Mouse (Mus musculus) inflammation-experienced regulatory T-cells, adult 6 months (primary cell): Measurements from ENCODE around the gene Stab2. TPM values are rescaled to one million over a fixed set of nuclear protein-coding genes. Genes with fewer than 3 reads are reported as not detected.

Experiments
- ATAC-seq: one replicate; pipeline ENCODE4 v1.8.0; 2017
- polyA plus RNA-seq, 3 experiments: library from polyadenylated mRNA; unstranded; fragments of 100-300 nt; shearing (Covaris generic); gene quantifications; one replicate each; pipeline ENCODE4 v1.2.1; 2017

Gene Stab2
- polyA plus RNA-seq, 3 experiments from 2014 or later, result 0.13 TPM; not detected in 2

DNA sequence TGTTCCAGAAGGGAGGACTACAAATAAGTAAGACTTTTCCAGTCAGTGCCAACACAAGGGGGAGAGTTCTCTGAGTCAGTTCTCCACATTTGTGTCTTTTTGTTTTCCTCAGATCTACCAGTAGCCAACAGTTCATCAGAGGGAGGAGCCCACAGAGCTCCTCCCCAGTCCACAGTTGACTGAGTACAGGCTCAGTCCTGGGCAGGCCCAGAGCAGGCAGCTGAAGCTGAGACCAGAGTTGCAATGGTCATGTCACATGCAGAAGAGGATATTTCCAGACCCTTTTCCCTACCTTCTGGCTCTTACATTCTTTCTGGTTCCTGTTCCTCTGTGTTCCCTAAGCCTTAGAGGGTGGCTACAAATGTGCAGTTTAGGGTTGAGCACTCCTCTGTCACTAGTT is 118.4 kb downstream of the Stab2 start:
- no peak for ATAC-seq

DNA sequence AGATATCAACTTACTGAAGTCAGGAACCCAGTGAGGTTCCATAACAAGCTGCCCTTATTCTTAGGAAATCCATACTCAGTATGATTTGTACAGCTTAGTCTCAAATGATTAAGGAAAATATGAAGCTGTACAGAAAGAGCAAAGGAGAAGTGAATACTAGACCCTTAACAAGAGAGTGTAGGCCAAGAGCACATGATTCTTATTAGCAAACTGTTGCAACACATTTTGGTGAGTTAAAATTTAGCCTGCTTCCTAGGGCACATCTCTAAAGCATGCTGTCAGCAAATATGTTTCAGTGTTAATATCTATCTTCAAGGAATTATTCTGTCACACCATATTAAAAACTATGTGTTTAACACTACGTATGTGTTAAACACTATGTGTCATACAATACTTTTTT is 121.4 kb downstream of the Stab2 start:
- ATAC-seq, result no peak

DNA sequence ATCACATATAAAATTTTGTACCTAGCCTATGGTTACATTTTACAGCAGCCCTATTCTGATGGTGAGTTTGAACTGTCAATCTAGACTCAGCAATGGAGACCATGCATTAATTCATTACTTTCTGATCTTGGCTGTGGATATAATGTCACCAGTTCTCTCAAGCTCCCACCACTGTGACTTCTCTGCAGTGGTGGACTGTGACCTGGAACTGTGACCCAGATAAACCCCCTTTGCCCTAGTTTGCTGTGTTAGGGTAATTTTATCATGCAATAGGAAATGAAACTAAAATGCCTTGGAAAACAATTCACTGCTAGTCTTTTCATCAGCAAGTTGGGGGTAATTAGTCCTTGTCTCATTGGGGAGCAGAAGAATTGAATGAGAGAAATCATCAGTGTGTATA is 126.4 kb downstream of the Stab2 start:
- ATAC-seq, result no peak

DNA sequence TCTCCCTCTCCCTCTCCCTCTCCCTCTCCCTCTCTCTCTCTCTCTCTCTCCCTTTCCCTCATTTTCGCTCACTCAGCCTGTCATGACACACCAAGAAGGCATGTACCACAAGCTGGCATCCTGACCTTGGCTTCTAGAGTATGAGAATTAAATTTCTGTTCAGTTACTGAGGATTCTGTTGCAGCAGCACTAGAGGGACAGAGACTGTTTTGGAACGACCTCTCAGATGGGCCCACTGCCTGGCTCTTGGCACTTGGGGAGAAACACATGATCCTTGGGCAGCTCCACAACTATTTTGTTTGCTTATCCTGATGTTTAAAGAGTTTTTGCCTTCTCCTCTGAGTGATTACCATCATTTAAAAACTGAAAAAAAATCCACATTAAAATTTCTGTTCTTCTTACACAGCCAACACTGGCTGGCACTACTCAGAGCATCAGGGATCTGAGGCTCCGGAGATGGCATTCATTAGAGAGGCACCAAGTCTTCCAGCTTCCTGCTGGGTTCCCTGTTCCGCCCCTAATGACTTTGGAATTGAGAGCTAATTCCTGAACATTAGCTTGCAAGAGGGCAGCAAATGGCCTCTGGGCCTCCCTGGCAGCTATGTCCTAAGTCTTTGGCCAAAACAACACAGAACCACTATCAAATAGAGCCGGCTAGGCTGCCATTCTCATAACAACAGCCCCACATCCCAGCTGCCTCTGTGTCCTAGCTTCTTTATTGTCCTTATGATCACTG is 127.6 kb downstream of the Stab2 start:
- ATAC-seq, result no peak

DNA sequence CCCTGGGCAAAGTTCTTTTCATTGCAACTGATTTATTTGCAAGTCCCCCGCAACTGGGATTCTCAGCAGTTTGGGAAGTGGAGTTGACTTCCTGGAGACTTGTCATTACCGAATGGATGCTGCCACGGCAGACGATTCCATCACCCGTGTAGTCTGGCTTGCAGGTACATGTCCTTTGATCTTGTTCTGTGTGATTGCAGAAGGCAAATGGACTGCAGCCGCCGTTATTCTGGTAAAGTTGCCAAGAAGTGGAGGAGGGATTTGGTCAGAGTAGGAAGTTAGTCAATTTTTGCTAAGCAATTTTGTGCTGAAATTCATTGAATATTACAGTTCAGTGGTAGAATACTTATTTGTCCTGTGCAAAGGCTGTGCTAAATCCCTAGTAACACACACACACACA is 129.1 kb downstream of the Stab2 start:
- no peak for ATAC-seq

DNA sequence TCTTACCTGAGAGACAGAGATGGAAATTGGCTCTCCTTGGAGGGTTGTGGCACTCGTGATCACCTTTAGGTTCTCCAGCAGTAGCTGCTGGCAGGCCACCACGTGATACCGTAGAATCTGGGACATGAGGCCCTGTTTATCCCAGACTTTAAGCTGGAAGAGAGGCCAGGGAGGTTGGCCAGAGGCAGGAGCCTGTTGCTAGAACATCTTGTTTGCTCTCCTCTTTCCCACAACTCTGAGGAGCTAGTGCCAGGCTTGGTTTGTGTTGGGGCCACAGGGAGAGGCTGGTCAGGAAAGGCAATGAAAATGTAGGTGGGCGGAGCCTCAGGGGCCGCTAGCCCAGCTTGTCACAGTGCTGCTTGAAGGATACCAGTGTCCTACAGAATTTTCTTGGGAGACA is 135.2 kb downstream of the Stab2 start:
- ATAC-seq, result no peak

DNA sequence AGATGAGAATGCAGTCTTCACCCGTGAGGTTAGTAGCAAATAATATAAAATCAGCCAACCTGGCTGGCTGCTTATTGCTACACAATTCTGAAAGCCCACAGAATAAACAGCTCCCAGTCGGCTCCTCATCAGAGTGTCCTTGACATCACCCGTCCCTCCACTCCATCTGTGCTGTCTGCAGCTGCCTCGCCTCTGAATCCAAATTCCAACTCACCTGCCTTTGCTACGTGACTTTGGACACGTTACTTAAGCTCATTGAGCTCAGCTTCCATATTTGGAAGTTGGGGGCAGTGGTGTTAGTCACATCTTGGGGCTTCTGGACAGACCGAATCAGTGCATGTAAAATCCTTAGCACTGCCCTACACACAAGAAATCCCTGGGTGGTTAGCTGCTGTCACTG is 135.7 kb downstream of the Stab2 start:
- no peak for ATAC-seq

DNA sequence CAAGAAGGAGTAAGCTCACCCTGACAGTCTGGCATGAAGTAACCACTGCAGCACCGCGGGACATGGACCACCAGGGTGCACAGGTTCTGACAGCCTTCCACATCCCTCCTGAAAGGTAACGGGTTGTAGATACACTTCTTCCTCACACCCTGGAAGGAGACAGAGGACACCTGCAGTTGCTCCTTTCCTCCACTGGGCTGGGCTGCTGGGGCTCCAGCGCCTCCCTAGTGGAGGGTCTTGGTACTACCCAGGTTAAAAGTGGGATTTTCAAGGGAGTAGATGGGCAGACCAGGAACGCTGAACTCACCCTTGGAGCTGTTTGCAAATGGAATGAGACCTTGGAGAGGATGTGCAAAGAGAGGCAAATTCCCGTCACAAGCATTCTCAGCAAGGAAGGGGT is 144.4 kb downstream of the Stab2 start:
- ATAC-seq, result no peak

DNA sequence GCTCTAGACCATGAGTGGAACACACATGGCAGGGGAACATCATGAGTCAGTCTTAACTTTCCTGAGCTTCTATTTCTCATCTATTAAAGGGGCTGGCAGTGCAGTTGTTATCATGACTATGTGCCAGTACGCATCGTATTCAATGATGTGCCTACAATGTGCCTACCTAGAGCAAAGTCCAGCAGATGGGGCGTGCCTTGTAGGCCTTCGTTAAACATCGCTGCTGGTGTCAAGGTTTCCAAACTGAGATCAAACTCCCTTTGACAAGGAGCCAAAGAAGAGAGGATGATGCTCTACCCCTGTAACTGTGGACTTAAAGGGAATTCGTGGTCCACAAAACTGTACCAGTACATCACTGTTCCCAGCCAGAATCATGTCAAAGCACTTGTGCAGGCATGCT is 145.3 kb downstream of the Stab2 start:
- ATAC-seq, result no peak

DNA sequence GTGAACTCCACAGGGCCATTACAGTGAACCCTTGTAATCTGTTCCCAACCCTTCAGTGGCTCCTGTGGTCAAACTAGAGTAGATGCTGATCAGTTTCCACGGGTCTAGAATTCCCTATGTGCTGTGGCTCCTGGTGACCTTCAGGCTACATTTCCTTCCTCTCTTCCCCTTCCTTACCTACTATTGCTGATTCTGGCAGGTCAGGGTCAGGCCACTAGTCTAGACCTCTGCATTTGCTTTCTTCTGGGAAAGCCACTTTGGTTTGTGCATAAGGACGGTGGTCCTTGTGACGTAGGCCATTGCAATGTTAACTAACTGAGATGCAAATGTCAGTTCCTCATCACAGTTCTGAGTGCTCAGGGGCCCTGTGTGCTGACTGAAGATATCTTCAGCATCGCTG is 147.4 kb downstream of the Stab2 start:
- ATAC-seq, result no peak

DNA sequence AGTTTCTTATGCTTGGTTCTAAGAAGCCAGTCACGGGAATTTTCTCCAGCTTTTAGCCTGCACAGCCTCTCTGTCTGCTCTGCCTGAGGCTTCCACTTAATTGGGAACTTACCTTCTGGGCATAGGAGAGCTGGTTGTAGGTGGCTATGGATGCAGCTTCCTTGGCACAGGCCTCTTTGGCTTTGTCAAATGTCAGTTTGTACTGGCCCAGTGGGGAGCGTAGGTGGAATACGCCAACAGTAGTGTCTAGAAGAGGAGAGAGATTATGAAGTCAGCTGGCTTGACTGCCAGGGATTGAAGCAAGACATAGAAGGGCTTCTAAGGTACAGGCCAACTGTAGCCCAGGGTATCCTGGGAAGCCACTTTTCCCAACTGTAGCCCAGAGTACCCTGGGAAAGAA is 154.4 kb downstream of the Stab2 start:
- no peak for ATAC-seq

DNA sequence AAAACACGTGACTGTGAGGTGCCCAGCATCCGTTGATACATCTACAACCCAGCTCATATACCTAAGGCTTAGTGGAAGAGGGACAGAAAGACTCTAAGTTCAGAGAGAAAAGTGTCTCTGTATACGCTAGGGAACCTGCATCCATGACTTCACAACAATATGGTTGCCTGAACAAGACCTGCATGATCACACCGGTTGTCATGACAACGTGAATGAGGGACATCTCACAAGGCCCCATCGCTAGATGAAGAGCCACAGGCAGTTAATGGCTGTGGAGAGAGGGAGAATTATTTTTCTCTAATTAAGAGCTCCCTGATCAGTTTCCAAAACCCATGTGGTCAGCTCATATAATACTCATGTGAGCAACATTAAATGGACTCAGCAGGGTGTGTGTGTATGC is 155.7 kb downstream of the Stab2 start:
- no peak for ATAC-seq

DNA sequence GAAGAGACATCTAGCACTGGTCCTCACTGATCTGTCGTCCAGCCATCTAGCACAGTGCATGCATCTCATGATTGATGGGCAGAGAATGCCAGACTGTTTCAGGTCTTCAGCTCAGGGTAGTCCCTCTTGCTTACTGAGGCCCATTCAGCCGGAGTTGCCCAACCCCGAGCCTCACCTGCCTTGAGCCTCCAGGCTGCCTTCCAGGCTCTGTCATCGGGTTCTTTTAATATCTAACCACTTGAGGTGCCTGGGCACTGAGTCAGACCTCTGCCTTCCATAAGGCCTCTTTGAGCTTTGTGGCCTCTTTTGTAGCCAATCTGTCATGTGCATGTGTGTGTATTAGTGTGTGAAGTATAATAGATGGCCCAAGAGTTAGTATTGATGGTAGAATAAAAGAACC is 158.3 kb downstream of the Stab2 start:
- ATAC-seq, result no peak

DNA sequence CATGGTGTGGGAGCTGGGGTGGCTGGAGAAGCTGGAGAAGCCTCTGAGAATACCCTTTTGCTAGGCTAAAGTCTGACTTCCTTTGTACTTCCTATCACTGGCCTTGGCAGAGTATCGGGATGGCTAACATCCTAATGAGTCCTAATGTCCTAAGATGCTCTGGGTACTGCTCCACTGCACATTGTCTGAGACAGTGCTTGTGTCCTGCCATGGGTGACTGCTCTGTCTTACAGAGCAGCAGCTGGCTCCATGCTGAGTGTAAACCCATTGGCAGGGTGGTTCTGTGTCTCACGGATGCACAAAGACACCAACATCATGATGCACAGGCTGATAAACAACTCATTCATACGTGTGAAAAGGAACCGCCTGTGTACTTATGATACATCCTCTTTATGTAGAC is 158.7 kb downstream of the Stab2 start:
- ATAC-seq, result no peak

DNA sequence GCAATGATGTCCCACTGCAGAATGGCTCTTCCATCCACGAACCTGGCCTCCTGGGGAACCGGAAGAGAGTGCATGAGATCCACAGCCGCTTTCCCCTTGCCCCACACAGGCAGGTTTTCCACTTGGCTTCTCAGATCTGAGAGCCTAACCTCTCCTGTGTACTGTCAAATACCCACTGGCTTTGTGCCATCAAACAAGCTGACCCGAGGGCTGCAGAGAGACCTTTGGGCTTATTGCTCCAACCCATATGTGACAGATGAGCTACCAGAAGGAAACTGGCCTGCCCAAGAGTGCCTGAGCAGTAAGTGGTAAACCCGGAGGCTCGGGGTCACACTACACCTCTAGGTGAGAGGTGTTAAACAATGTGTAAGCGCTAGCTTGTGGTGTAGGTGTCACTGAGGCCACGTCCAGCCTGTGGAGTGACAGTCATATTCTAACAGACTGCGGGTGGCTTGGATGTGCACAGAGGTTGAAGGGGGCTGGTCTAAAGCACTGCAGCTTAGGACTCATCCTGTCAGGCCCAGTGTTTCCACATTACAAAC is 160.8 kb downstream of the Stab2 start:
- ATAC-seq, result no peak

DNA sequence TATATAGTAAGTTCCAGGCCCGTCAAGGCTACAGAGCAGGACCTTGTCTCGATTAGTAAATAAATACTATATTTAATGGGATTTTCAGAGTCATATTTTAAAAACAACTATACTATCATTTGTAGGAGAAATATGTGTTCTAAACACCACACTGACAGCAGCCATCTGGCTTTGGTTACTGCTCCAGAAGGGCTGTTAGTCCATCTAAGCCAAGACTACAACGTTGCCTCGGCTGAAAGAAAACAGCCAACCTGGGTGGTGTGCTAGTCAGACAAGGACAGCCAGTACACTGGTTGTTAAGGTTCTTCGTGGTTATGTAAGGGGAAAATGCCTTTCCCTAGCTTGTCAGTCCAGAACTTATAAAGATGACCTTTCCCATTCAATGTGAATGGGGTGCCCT is 165.2 kb downstream of the Stab2 start:
- no peak for ATAC-seq

DNA sequence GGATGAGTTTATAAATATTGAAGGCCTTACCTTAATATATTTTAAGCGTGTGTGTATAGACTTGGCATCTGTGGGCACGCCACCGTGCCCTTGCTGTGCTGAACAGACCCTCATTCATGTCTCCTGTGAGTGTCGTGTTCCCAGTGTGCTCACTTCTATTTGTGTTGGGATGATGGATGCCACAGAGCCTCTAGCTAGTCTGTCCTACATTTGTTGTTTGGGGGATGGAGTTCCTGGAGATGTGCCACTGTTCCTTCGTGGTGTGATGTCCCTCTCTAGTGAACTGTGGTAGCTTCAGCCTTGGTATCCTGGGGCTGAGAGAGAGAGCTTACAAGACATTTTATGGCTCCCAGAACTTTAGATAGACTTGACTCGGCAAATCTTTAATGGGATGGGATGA is 169.0 kb downstream of the Stab2 start:
- ATAC-seq, result no peak

DNA sequence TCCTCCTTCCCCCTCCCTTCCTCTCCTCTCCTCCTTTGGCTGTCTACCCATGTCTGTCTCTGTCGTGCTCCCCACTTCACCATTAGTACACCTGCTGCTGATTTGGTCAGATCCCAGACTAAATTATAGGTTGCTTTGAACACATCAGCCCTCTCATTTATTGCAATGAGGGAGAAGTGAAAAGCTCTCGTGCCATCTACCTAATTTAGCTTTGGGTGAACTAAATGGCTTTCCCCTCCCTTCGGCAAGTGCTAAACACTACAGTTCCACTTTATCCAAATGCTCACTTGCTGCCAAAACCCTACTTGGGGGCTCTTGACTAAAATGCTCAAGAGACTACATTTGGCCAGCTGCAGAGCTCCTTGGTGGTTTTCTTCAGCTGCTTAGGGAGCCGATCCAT is 171.0 kb downstream of the Stab2 start:
- ATAC-seq, result no peak

DNA sequence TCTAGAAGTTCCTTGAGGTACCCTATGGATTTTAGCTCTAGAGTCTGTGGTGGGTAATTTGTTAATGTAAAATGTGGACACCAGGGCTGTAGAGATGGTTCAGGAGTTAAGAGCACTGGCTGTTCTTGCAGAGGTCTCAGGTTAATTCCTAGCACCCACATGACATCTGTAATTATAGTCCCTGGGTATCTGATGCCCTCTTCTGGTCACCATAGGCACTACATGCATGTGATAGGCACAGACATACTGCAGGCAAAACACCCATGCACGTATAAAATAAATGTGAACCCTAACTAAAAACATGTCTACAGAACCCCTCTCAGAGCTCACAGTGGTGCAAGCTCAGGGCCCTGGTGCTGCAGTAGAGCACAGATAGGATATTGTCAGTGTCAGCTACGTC is 178.3 kb downstream of the Stab2 start:
- ATAC-seq, result no peak

DNA sequence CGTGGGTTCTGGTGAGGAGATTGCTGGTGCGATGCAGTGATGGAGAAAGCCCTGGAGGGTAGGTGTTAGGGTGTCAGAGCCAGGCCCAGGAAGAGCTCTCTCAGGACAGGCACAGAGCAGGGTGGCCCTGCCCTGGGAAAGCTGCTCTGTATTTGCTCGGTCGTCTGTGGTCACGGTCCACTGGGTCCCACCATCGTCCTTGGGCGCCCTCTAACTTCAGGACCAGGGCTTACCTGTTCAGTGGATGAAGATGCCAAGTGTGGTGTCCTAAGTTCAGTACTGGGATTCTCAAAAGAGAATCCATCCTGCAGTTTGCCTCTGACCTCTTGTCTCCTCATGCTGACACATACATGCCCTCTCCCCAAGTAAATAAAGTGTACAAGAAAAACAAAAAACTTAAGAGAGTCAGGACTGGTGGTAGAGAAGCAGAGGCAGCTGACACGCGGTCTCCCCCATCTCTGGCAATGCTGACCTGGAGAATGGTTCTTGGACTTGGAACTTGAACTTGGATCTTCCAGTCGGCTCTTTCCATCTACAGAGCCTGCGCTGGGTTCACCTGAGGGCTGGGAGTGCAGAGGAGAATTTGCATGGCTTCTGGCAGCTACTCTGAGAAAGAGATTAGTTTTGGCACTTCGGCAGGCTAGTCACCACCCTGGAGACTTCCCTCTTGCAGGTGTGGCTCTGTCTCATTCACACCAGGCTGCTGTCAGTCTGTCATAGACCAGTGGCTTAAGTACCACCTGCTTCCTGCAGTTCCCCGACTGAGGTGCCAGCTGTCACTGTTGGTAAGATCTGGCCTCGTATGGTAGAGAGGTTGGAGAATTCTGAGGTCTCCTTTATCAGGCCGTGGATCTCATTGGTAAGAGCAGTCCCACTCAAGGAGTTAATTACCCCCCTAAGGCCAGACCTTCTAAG is 179.3 kb downstream of the Stab2 start:
- ATAC-seq, result no peak

DNA sequence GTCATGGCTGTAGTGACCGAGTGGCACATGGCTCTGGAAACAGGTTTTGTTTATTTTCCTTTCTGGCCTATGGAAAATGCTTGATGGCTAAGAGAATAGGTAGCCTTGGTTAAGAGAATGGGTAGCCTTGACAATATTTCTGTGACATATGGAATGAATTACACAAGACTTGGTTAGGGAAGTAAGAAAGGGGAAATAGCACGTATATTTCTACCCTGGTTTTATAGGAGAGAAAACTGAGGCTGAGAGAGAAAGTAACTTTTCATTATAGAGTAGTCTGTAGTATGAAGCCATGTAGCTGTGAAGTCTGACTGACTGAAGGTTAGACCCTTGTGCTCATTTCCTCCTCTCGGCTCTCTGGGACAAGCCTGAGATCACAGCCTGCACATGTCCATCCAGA is 180.9 kb downstream of the Stab2 start:
- ATAC-seq, result no peak

DNA sequence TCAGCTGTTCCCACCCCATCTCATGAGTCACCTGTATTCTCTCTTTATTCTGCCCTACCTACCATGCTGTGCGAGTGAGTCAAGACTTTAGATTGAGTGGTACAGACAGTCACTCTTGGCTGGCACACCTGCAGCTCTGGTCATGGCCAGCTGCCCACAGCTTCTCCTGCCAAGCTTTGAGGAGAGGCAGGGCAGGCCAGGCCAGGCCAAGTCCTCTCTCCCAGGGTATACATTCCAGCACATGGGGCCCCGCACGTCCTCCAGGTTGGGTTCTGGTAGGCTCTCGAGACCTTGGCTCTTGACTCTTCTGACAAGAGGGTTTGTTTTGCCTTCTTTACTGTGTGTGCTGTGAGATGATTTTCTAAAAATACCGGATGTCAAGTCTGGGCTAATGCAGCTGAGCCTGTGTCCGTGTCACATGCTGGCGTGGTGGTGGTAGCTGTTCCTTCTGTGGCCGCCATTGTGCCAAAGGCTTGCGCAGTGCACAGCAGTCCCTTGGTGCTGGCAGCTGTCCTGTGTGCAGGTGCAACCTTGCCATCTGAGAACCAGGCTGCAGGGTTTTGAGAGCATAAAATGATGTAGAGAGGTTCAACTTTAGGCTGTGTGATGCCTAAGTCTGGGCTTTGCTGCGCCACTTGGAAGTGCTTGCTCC is 181.8 kb downstream of the Stab2 start:
- no peak for ATAC-seq

DNA sequence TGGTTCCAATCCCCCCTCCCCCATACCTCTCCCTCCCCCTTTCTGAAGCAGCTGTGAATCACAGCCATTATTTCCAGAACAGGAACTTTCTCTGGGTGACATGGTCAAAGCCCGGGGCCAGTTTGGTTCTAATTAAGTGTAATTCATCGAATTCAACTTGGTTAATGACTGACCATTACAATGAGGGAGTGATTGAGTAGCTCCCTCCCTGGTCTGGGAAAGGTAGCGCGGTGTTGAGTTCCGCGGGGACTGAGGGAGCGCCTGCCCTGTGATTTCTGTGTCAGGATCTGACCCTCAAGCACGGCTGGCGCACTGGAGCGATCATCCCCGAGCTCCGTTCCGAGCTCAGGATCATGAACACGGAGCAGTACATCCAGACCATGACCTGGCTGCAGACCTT is 183.0 kb downstream of the Stab2 start:
- ATAC-seq, result no peak
